Mouse (Mus musculus): ENCODE data around the gene Themis2.
"Not testable (repeated sequence)": the region's sequence is repeated elsewhere in the genome, so short reads cannot be mapped to it uniquely, and the experiment has no call there.

Themis2 gene

GRCm38 (mm10) chr4:132752992-132753391, 43.2 kb downstream of the Themis2 start:
- no peak for DNase-seq (ENCODE audit: low spot score in 2 of 2)

- DNase-seq (ENCODE audit: low spot score in 2 of 2): no peak
These were observed 46.8 kb downstream of the Themis2 start for GRCm38 (mm10) chr4:132749258-132749982.

DNA sequence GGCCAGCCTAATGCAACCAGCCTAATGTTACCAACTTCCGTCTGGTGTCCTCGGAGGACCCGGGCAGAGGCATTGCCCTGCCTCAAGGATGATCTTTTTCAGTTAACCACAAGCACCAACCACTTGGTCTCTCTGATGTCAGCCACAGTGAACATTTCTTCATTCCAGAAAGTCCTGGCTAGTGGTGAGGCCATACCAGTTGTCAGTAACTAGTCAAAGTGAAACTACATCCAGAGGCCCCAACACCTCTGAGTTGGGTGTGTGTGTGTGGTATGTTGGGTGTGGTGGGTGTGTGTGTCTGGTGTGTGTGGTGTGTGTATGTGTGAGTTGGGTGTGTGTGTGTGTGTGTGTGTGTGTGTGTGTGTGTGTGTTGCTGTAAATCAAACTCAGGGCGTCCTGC, 47.4 kb downstream of the Themis2 start:
- DNase-seq (ENCODE audit: low spot score in 2 of 2): no peak

GRCm38 (mm10) chr4:132747664-132748259, 48.4 kb downstream of the Themis2 start:
- no peak for DNase-seq (ENCODE audit: low spot score in 2 of 2)

DNA sequence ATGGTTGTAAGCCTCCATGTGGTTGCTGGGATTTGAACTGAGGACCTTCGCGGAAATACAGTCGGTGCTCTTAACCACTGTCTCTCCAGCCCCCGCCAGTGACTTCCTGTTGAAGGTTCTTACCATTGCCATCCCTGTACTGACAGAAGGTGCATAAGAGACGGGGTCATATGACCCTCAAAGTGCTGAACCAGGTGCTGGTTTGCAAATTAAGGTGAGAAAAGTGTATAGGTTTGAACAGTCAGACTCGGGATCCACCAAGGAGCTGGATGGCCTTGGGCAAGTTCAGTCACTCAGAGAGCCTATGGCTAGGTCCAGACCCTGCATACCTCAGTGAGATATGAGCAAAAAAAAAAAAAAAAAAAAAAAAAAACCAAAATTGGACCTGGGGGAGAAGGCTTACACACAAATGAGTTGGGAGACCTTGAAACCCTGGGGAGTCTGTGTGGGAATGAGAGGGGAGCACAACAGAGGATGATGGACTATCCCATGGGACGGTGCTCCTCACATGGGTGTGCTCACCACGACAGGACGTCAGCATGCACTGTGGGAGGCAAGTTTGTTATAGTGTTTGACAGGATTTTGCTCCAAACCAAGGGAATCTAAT, 49.2 kb downstream of the Themis2 start:
- no peak for DNase-seq (ENCODE audit: low spot score in 2 of 2)

- DNase-seq (ENCODE audit: low spot score in 2 of 2): peak; percentile 40 to 65
These were observed 51.9 kb downstream of the Themis2 start for GRCm38 (mm10) chr4:132743992-132744911.

DNA sequence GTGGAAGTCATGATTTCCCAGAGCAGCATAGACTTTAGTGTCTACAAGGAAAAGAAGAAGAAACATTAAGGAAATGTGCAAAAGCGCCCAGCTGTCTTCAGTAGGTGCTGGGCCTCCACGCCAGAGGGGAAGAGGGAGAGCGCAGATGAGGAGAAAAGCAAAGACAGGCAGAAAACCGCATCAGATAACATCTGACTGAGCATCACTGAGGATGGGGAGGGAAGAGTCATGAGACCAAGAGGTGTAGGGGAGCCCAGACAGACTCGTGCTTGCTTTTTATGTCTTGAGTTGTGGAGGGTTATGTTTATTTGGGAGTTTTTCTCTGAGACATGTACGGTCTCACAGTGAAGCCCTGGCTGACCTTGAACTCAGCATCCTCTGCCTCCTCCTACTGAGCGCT, 54.7 kb downstream of the Themis2 start:
- no peak for DNase-seq (ENCODE audit: low spot score in 2 of 2)

GRCm38 (mm10) chr4:132737154-132737553, 59.0 kb downstream of the Themis2 start:
- DNase-seq (ENCODE audit: low spot score in 2 of 2): not testable (repeated sequence)

DNA sequence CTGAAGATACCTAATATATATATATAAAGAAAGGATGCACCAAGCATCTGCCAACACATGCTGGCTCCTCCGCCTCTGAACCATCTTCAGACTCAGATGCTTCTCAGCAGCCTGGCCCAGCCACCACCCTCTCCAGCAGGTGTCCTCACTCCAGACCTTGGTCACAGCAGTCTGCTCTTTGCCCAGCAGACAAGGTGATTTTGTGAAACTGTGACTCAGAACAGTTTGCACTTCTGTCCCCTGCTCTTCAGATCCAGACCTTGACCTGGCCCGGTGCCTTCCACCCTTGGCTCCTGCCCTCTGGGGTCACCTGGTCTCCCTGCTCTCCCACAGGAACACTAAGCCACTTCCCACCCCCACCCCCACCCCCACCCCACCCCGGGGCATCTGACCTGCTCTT, 60.3 kb downstream of the Themis2 start:
- no peak for DNase-seq (ENCODE audit: low spot score in 2 of 2)

GRCm38 (mm10) chr4:132735389-132735788, 60.8 kb downstream of the Themis2 start:
- no peak for DNase-seq (ENCODE audit: low spot score in 2 of 2)

DNA sequence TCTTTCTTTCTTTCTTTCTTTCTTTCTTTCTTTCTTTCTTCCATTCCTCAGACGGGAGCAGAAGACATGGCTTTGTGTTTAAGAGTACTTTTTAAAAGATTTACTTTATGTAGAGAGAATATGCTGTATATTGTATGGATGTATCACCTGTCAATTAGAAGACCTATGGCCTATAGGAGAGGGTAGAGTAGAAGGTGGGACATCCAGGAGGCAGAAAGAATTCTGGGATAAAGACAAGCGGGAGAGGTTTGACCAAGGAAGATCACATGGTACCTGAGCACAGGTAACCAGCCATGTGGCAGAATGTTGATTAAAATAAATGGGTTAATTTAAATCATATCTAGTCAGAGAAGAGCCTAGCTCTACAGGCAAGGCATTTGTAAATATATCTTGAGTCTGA, 61.4 kb downstream of the Themis2 start:
- DNase-seq (ENCODE audit: low spot score in 2 of 2): no peak

DNA sequence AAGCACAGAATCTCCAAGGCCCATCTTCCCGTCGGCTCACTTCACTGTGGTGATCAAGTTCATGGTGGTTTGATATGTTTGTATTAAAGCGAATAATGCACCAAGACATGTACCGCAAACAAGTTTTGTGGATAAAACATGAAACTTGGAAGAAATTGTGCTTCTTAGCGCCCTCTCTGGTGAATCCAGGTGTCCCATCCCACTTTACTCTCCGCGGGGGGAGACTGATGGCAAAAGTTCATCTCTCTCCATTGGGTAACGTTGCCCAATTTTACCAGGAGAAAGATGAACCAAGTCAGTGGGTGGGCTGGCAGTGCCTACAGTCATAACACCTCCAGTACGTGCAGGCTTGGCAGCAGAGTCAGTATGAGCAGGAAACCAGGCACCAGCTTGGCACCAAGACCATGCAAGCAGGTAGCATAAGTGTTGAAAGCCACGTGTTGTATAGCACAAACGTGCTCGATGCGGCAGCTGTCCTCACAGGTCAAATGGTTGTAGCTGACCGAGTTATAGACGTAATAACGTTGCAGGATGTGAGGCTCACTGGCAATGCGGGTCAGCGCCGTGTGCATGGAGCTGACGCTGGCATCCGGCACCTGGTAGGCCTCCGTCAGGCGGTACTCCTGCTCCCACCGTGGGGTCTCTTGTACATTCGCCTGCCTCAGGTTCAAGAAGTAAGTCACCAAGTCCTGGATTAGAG, 63.0 kb downstream of the Themis2 start:
- DNase-seq (ENCODE audit: low spot score in 2 of 2): no peak

DNA sequence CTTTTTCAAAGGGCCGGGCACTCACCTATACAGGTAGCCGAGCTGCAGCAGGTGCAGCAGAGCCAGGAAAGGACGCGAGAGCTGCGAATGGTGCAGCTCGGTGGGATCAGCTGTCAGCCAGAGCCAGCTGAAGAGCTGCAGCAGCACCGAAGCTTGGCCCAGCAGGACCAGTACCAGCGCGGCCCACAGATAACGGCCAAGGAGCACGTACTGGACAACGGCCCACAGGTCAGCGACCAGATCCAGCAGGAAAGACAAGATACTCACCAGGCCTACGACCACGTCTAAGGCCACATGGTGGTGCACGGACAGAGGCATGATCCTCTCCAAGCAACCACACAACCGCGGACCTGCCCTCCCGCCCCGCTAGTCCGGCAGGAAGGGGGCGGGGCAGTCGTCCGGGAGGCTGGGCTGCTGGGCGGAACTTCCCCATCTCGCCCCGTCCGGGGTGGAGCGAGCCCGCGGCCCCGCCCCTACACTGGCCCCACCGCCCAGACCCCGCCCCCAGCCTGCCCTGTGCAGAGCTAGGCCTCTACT, 64.0 kb downstream of the Themis2 start, which contains the start of gene Xkr8:
TSS of gene Xkr8 (minus strand) at position 399 of the 537 bp plus-strand sequence.
- peak; percentile 41 to 49 for DNase-seq (ENCODE audit: low spot score in 2 of 2)
